Mouse (Mus musculus): ENCODE measurements around the gene Fam53b. TPM values are rescaled to one million over a fixed set of nuclear protein-coding genes. Genes with fewer than 3 reads are reported as not detected.

Fam53b gene
- total and polyA plus RNA-seq, 3 experiments: 15.6 to 30.9 (median 22.1) TPM

- Histone ChIP-seq H3K9ac (ENCODE audit: insufficient read depth, low read depth) (no peak overlapping the region; the same call in 1 of the 2 replicates), H3K27ac (ENCODE audit: insufficient read depth, low read depth) (peak overlapping the region; percentile 95), H3K9me3 (replicated peaks; ENCODE audit: low read length) (no peaks in the 10 kb centered on the region), H3K4me1 (ENCODE audit: control insufficient read depth in 1 of 2, insufficient read depth in 2 of 2) (peaks cover 61 to 97% of the 10 kb centered on the region in 2 experiments), H3K36me3 (replicated peaks in 1 of 2; ENCODE audit: control insufficient read depth in 1 of 2, insufficient read depth in 1 of 2, low read length in 1 of 2) (peaks cover 15 to 59% of the 10 kb centered on the region in 2 experiments), H3K27me3 (replicated peaks) (no peaks in the 10 kb centered on the region), H3K4me3 (replicated peaks in 1 of 3; ENCODE audit: low read depth in 2 of 3, low read length in 2 of 3, poor library complexity in 1 of 3) (peak overlapping the region in 1 of 3 experiments; percentile 28), H3K79me2 (replicated peaks; ENCODE audit: control insufficient read depth, extremely low read depth, insufficient read depth, poor library complexity, severe bottlenecking) (peaks cover 17% of the 10 kb centered on the region), H3K4me2 (ENCODE audit: insufficient read depth, low read depth, poor library complexity, severe bottlenecking) (no peak overlapping the region)
- no peak for TF ChIP-seq ZC3H11A (IDR thresholded peaks at IDR 0.05; ENCODE audit: low read depth, low read length)
- peak; percentile 30; the same call in 1 of the 2 replicates for TF ChIP-seq MYC (IDR thresholded peaks at IDR 0.05; ENCODE audit: low read depth, low read length)
- in situ Hi-C loops (cut with MboI; ENCODE audit: low pct_ligation_motif_present, low pct_unique_long_range_greater_than_20kb, low sequenced_read_pairs) (loop anchor here (5.0 kb wide), 1 partner anchor 41 kb away; no protein-coding TSS in a partner anchor), dilution Hi-C loops (cut with MboI; ENCODE audit: extremely low pct_ligation_motif_present, extremely low pct_unique_long_range_greater_than_20kb, low sequenced_read_pairs) (no loop called here)
- no peak for DNase-seq (ENCODE audit: extremely low read depth)
Measured at GRCm38 (mm10) chr7:132766235-132766871, 47.3 kb downstream of the Fam53b start.

- DNase-seq (ENCODE audit: extremely low read depth): no peak
- H3K27me3 ChIP-seq (replicated peaks): no peaks in the 10 kb centered on the region
- TF ChIP-seq MYC (IDR thresholded peaks at IDR 0.05; ENCODE audit: low read depth, low read length) (no peak), MXI1 (IDR thresholded peaks at IDR 0.05; ENCODE audit: low read depth, low read length) (no peak), MAFK (IDR thresholded peaks at IDR 0.05; ENCODE audit: insufficient replicate concordance, low read length) (peak; percentile 87), ZMIZ1 (IDR thresholded peaks at IDR 0.05; ENCODE audit: low read depth, low read length) (no peak)
- peaks cover 66 to 98% of the 10 kb centered on the region in 2 experiments for H3K4me1 ChIP-seq (ENCODE audit: control insufficient read depth in 1 of 2, insufficient read depth in 2 of 2)
- H3K36me3 ChIP-seq (replicated peaks in 1 of 2; ENCODE audit: control insufficient read depth in 1 of 2, insufficient read depth in 1 of 2, low read length in 1 of 2): peaks cover 14 to 56% of the 10 kb centered on the region in 2 experiments
- no peaks in the 10 kb centered on the region for H3K9me3 ChIP-seq (replicated peaks; ENCODE audit: low read length)
- H3K27ac ChIP-seq (ENCODE audit: insufficient read depth, low read depth): peak overlapping the region; percentile 95
- peak overlapping the region; percentile 47; the same call in 1 of the 2 replicates for H3K9ac ChIP-seq (ENCODE audit: insufficient read depth, low read depth)
- peaks cover 17% of the 10 kb centered on the region for H3K79me2 ChIP-seq (replicated peaks; ENCODE audit: control insufficient read depth, extremely low read depth, insufficient read depth, poor library complexity, severe bottlenecking)
- no peak overlapping the region for H3K4me3 ChIP-seq (replicated peaks in 1 of 3; ENCODE audit: low read depth in 2 of 3, low read length in 2 of 3, poor library complexity in 1 of 3)
- dilution Hi-C loops (cut with MboI; ENCODE audit: extremely low pct_ligation_motif_present, extremely low pct_unique_long_range_greater_than_20kb, low sequenced_read_pairs) (no loop called here), in situ Hi-C loops (cut with MboI; ENCODE audit: low pct_ligation_motif_present, low pct_unique_long_range_greater_than_20kb, low sequenced_read_pairs) (loop anchor here (5.0 kb wide), 1 partner anchor 42 kb away; no protein-coding TSS in a partner anchor)
- H3K4me2 ChIP-seq (ENCODE audit: insufficient read depth, low read depth, poor library complexity, severe bottlenecking): peak overlapping the region; percentile 51; the same call in 1 of the 2 replicates
Measured at GRCm38 (mm10) chr7:132765629-132766186, 48.0 kb downstream of the Fam53b start.

- Histone ChIP-seq H3K9me3 (replicated peaks; ENCODE audit: low read length) (no peaks in the 10 kb centered on the region), H3K4me3 (replicated peaks in 1 of 3; ENCODE audit: low read depth in 2 of 3, low read length in 2 of 3, poor library complexity in 1 of 3) (no peak overlapping the region), H3K79me2 (replicated peaks; ENCODE audit: control insufficient read depth, extremely low read depth, insufficient read depth, poor library complexity, severe bottlenecking) (peaks cover 17% of the 10 kb centered on the region), H3K27me3 (replicated peaks) (no peaks in the 10 kb centered on the region), H3K36me3 (replicated peaks in 1 of 2; ENCODE audit: control insufficient read depth in 1 of 2, insufficient read depth in 1 of 2, low read length in 1 of 2) (peaks cover 14 to 55% of the 10 kb centered on the region in 2 experiments), H3K9ac (ENCODE audit: insufficient read depth, low read depth) (peak overlapping the region; percentile 59; the same call in 1 of the 2 replicates), H3K27ac (ENCODE audit: insufficient read depth, low read depth) (peak overlapping the region; percentile 97), H3K4me2 (ENCODE audit: insufficient read depth, low read depth, poor library complexity, severe bottlenecking) (peak overlapping the region; percentile 51), H3K4me1 (ENCODE audit: control insufficient read depth in 1 of 2, insufficient read depth in 2 of 2) (peaks cover 63 to 98% of the 10 kb centered on the region in 2 experiments)
- dilution Hi-C loops (cut with MboI; ENCODE audit: extremely low pct_ligation_motif_present, extremely low pct_unique_long_range_greater_than_20kb, low sequenced_read_pairs) (no loop called here), in situ Hi-C loops (cut with MboI; ENCODE audit: low pct_ligation_motif_present, low pct_unique_long_range_greater_than_20kb, low sequenced_read_pairs) (loop anchor here (5.0 kb wide), 1 partner anchor 42 kb away; no protein-coding TSS in a partner anchor)
- DNase-seq (ENCODE audit: extremely low read depth): peak; percentile 90
- TF ChIP-seq BHLHE40 (IDR thresholded peaks at IDR 0.05; ENCODE audit: low read depth, low read length) (peak; percentile 53), UBTF (IDR thresholded peaks at IDR 0.05; ENCODE audit: low read depth, low read length) (no peak), JUN (IDR thresholded peaks at IDR 0.05; ENCODE audit: insufficient read depth, low read depth, low read length) (peak; percentile 51; the same call in 1 of the 2 replicates), GABPA (IDR thresholded peaks at IDR 0.05; ENCODE audit: insufficient replicate concordance, low read depth, low read length) (no peak), POLR2A (IDR thresholded peaks at IDR 0.05; ENCODE audit: low read depth, low read length) (no peak; the same call in 1 of the 2 replicates), MAFK (IDR thresholded peaks at IDR 0.05; ENCODE audit: insufficient replicate concordance, low read length) (peak; percentile 81), MEF2A (IDR thresholded peaks at IDR 0.05; ENCODE audit: borderline replicate concordance, low read depth, low read length) (peak; percentile 99), USF1 (IDR thresholded peaks at IDR 0.05; ENCODE audit: low read depth, low read length) (no peak), EP300 (IDR thresholded peaks at IDR 0.05; ENCODE audit: low read length) (peak; percentile 95), TCF12 (IDR thresholded peaks at IDR 0.05; ENCODE audit: low read depth, low read length) (peak; percentile 75), IRF4 (IDR thresholded peaks at IDR 0.05; ENCODE audit: low read depth, low read length) (peak; percentile 80), CHD1 (IDR thresholded peaks at IDR 0.05; ENCODE audit: low read depth, low read length) (no peak), ZMIZ1 (IDR thresholded peaks at IDR 0.05; ENCODE audit: low read depth, low read length) (no peak), ETS1 (conservative IDR thresholded peaks at IDR 0.05; ENCODE audit: low read depth, low read length) (peak; percentile 86), SMC3 (IDR thresholded peaks at IDR 0.05; ENCODE audit: low read depth, low read length) (no peak), CHD2 (IDR thresholded peaks at IDR 0.05; ENCODE audit: low read length) (peak; percentile 70; the same call in 1 of the 2 replicates), TBP (conservative IDR thresholded peaks at IDR 0.05; ENCODE audit: low read depth, low read length) (peak; percentile 75), MYC (IDR thresholded peaks at IDR 0.05; ENCODE audit: low read depth, low read length) (no peak; the same call in 1 of the 2 replicates), CTCF (conservative IDR thresholded peaks at IDR 0.05 in 1 of 2, IDR thresholded peaks at IDR 0.05 in 1 of 2; ENCODE audit: low read depth in 2 of 2, low read length in 2 of 2) (no peak)
Measured at GRCm38 (mm10) chr7:132764896-132765491, 48.7 kb downstream of the Fam53b start.

Measured in CH12.LX (cell line).